Mouse (Mus musculus) hindlimb bud, embryonic 11.5 days (tissue): ENCODE measurements around the gene Gm49388.
A peak's percentile ranks its signal among the peaks of the same experiment; 100 is the strongest.
"Not testable (repeated sequence)": the region's sequence is repeated elsewhere in the genome, so short reads cannot be mapped to it uniquely, and the experiment has no call there.

Source experiments
- DNase-seq: peaks from one replicate; pipeline ENCODE4 v3.0.0-alpha.2; 2012; ENCODE audit warnings: low read depth, low spot score; ENCODE audit errors: extremely low spot score

Gm49388 gene

DNA sequence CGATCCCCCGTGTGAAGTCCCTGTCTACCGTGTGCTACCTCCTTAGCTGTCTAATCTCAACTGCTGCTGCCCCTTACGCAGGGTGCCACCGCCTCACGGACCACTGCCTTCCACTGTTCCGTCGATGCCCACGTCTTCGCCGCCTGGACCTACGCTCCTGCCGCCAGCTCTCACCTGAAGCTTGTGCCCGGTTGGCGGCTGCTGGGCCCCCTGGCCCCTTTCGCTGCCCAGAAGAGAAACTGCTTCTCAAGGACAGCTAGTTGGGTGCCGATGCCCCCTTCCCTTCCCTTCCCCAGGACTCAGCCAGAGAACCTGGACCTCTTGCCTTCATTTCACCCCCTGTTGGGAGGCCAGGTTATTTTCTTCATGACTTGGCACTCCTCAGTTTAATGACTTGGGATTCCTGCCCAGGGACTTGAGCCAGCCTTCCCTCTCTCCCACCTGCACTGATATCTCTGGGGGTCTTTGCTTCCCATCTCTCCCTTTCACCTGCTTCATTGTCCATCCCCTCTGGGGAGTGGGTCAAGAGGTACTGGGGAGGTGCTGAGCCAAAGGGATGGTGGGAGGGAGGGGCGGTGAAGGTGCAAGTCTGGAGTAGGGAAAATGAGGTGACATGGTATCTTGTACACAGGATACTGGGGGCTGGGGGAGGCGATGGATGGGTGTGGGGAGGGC, 17.6 kb upstream of the Gm49388 start:
- DNase-seq, result no peak

DNA sequence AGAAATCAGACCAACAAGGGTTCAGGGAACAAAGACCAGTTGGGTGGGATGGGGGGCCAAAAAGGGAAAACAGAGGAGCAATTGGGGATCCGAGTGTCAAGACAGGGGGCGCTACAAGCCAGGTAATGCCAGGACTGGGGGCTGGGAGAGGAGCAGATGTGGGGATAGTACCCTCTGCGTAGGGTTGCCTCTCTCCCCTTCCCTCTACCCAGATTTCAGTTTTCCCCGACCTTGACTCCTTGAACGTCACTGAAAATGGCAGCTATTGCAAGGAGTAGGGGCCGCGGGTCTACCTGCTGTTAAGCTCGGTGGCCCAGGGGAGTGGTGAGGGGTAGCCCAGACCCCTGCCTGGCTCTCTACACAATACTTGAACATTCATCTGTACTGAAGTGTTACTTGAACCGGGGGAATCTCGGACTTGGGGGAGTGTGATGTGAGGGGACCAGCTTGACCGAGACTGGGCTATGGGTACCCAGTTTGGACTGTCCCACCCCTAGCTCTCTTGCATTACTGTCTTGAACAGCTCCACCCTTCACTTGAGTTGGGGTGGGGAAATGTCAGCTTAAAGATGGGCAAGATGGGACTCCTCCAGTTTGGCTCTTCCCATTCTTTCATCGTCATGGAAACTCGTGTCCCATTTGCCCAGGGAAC, 16.9 kb upstream of the Gm49388 start:
- no peak for DNase-seq

DNA sequence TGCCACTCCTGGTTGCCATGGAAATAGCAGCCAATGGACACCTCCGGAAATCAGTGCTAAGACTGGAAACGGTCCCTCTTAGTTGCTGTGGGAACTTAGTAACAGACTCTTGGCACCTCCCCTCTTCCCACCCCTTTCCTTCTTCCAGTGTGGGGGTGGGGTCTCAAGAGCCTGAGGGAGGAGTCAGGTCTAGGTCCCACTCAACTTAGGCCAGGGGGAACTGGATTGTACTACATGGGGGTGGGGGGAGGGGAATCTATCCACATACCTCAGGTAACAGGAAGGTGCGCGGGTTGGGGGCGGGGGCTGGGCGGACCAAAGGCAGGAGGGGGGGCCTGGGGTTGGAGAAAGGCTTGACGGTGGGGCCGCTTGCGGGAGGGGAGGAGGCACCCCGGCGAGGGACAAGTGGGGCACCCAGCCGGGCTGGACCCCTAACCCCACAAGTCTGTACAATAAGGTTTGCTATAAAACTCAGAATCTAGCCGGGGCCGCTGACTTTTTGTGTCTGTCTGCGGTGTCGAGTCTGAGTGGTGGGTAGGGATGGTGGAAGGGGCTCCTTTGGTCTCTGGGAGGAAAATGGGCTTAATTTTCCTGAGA, 16.3 kb upstream of the Gm49388 start:
- DNase-seq, result peak; percentile 96

DNA sequence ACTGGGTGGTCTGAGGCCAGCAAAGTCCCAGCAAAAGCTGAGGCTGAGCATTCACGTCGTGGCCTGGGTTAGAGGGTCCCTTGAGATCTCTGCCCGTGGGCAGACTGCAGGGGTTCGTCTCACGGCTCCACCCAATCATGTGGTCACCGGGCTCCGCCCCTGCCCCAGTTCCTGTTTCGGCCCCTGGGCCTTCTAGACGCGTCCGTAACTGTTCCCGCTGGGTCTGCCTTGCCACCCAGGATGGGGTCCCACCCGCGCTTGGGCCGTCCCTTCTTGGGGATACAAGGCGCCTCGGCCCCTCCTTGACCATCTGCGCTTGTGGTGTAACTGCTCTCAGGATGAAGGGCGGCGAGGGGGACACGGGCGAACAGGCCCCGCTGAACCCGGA, 15.8 kb upstream of the Gm49388 start, which contains the start of gene Orai3:
TSS of gene Orai3 (plus strand) at position 165 of the 388 bp plus-strand sequence.
- DNase-seq, result no peak

DNA sequence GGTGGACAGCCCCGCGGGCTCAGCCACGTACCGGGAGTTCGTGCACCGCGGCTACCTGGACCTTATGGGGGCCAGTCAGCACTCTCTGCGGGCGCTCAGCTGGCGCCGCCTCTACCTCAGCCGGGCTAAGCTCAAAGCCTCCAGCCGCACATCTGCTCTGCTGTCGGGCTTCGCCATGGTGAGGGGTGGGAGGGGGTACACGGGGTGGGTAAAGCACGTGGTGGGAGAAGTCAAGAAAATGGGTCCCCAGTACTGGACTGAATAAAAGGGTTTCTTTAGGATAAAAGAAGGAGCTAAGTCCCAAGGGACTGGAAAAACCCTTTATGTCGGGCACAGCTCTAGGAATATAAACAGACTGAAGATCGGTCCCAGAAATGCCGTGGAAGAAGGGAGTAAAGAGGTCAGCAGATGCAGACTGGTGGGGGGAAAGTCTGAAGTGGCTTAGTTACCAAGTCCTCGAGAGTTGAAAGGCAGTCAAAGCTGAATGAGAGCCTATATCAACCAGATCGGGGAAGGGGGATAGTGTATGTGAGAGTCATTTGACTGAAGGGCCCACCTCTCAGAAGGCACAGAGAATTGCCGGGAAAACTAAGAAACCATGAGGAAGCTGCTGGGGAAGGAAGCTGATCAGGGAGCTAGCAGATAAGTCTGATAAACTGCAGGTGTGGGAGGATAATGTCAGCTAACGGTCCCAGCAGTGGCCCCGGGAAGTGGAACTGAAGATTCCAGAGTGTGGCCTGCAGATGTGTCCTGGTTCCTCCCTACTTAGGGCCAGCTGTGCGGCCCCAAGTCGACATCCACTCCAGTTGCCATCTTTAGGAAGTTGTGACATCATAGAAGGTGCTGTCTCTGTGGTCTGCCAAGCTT, 15.1 kb upstream of the Gm49388 start:
- no peak for DNase-seq

DNA sequence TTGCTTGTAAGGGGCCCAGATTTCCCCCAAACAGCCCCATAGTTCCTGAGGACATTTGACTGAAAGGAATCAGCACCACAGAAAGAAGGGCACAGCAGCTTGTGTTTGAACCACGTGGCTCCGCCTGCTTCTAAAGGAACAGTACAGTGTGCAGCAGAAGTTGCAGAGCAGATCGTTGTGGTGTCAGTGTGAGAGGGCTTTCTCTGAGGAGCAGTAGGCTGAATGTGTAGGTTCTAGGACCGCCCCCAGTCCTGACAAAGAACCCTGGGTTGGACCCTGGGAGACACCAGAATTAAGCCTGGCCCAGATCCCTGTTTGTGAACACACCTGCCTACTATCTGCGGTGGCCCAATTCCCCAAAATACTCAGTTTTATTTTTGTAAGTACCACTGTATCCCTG, 14.1 kb upstream of the Gm49388 start:
- no peak for DNase-seq

DNA sequence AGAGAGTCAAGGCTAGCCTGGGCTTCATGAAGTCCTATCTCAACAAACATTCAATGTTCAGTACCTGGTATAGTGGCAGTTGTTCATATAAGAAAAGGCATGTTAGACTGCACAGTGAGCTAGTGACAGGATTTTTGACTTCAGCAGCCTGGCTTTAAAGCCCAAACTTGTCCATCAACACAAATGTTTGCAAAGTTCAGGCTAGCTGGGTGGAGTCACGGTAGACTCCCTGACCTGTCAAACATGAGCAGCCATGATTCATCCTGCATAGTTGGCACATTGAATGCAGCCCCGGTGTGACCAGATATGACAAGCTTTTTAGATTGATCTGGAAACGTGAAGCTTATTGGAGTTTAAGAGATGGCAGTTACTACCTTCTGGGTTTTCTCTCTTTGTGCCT, 13.3 kb upstream of the Gm49388 start:
- DNase-seq, result no peak

DNA sequence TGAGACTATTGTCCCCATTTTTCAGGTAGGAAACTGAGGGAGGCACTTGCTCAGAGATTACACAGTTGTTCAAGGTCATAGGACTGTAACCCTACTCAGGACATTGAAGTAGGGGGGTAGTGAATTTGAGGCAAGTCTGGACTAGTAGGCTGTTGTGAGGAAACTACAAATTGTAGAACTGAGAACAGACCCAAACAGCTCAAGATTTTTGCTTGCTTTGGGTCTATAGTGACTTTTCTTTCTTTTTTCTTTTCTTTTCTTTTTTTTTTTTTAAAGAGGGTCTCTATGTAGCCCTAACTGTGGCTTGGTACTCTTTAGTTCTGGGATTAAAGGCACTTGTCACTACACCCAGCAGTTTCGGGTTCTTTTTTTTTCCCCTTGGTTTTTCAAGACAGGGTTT, 12.9 kb upstream of the Gm49388 start:
- no peak for DNase-seq

DNA sequence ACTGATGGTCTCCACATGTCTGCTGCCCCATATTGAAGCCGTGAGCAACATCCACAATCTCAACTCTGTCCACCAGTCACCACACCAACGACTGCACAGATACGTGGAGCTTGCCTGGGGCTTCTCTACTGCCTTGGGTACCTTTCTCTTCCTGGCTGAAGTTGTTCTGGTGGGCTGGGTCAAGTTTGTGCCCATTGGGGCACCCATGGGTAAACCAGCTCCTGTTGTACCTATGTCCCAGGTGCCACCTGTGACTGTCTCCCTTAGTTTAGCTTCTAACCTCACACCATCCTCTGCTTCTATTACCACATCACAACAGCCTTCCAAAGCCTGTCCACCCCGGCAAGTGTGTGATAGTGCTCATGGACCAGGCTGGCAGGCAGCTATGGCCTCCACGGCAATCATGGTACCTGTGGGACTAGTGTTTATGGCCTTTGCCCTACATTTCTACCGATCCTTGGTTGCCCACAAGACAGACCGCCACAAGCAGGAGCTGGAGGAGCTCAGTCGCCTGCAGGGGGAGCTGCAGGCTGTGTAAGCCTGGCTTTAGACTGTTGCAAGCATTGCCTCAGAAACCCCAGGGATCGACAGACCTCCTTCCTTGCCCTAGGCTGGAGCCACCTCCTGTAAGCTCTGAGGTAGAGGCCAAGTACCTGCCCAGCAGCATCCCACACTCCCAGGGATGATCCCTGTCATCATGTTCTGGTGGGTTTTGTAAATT, 11.6 kb upstream of the Gm49388 start:
- peak; percentile 66 for DNase-seq

DNA sequence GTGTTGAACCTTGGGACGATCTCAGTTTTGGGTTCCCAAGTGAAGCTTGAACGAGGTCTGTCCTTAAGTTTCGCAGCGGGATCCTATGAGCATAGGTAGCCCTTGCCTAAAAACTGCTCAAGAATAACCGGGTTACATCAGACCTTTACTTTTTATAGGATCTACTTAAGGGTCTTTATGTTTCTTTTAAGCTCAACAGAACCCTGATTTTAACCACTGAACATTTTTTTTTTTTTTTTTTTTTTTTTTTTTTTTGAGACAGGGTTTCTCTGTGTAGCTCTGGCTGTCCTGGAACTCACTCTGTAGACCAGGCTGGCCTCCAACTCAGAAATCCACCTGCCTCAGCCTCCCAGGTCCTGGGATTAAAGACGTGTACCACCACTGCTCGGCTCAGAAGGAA, 9.6 kb upstream of the Gm49388 start:
- not testable (repeated sequence) for DNase-seq

DNA sequence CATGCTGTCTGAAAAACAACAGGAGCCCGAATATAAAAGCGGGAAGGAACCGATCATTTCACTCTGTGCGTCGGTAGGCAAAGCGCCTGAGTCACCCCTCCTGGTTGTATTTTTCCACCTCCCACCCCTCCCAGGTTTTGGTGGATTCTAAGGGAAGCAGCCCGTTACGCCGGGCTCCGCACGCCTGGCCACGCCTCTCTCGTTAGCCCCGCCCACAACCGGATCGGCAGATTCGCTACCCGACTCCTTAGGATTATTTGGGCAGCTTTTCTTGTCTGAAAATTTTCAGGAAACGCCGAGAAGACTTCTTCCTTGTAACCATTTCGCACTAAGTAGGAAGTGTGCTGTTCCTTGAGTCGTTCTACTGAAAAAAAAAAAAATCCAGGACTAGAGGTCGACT, 9.0 kb upstream of the Gm49388 start, which contains the start of gene Setd1a:
TSS of gene Setd1a (plus strand) at position 245 of the 400 bp plus-strand sequence.
- DNase-seq, result peak; percentile 66

DNA sequence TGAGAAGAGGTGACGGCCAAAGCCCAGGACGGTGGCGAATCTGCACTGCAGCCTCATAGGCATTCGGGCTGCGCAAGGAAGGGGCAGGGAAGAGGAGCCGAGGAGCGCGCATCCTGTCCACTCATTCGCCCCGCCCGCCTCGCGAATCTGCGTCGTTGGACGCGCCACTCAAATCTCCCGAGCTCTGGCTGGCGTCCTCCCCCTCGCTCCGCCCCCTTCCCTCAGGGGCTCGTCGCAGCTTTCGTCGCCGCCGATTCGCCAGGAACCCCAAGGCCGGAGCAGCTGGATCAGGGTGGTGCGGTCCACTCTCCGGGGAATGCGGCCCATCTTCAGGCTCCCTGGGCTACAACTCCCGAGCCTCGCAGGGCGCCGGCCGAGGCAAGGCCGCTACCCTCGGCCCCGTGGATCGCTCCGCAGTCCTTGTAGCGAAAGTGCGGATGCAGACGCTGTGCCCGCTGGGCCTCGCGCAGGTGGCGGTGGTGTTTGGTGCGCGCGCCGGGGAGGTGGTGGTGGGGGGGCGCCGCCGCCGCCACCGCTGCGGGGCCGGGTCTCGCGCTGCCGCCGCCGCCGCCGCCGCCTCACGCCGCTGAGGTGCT, 8.4 kb upstream of the Gm49388 start:
- peak; percentile 70 for DNase-seq

DNA sequence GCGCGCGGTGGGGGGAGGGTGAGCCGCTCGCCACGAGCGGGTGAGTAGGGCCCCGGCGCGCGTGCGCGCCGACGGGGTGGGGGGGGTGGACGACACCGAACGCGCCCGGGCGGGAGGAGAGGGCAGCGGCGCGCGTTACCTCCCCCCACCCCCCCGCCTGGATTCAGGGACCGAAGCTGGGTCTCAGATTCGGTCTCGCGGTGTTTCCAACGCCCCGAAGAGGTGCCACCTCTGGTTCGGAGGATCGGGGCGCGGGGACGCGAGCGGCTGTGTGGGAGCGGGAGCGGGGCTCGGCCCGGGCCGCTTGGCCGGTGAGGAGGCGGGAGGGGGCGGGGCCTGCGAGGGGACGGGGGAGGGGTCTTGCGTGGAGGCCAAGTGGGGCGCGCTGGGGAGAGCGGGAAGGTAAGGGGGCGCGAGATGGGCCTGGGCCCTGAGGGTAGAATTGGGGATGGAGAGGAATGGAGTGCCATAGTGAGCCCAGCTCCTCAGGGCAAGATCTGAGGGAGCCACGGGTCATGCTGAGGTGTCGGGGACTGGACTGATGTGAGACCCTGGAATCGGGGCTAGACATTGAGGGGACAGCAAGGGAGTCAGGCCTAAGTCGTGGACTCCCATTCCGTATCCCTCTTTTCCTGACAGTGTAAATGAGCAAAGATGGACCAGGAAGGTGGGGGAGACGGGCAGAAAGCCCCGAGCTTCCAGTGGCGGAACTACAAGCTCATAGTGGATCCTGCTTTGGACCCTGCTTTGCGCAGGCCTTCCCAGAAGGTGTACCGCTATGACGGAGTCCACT, 7.7 kb upstream of the Gm49388 start:
- DNase-seq, result no peak

DNA sequence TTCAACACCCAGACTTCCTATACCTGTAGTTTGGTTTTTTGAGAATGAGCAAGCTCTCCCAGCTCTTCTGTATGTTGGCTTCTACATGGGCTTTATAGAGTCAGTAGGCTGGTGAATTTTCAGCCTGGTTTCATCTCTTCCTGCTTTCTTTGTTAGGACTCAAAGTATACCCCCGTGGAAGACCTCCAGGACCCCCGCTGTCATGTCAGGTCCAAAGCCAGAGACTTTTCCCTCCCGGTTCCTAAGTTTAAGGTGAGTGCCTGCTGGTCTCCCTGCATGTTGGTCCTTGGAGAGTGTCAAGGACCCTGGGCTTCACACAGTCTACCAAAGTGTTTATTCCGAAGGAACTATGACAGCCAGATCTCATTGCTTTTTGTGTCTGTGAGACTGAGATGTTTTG, 7.1 kb upstream of the Gm49388 start:
- DNase-seq, result no peak

DNA sequence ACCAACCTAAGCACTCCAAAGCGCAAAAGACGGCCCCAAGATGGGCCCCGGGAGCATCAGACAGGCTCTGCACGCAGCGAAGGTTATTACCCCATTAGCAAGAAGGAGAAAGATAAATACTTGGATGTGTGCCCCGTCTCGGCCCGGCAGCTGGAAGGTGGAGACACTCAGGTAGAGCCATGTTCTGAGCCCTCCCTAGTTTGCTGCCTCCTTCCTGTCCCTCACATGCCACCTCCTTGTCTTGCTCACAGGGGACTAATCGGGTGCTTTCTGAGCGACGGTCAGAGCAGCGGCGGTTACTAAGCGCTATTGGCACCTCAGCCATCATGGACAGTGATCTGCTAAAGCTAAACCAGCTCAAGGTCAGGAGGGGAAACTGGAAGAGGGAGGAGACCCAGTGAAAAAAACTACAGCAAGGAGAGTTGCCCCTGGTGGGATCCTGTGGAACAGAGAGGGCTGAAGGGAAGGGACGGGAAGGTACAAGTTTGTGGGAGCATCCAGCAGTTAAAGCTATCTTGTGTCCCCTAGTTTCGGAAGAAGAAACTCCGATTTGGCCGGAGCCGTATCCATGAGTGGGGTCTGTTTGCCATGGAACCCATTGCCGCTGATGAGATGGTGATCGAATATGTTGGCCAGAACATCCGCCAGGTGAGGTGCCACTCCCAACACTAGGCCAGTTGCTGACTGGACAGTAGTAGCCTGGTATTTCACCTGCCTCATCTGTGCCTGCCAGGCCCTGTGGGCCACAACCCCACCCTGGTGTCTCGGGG, 11.9 kb downstream of the Gm49388 start:
- no peak for DNase-seq

DNA sequence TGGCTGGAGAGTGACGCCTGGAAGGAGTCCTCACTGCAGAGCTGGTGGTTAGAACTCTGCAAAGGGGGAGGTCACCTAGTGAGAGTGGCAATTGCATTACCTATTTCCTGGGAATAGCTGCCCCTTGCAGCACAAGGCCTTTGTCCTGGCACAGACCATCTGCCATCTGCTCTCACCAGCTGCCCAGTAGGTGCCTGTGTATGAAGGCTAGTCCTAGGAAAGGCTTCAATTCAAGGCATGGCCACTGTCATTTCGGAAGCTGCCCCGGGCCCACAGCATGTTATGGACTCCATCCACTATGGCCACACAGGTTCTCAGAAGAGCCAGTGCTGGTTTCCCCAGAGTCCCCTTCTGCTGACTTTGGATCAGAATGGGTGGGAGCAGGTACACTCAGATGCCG, 13.2 kb downstream of the Gm49388 start:
- DNase-seq, result no peak

DNA sequence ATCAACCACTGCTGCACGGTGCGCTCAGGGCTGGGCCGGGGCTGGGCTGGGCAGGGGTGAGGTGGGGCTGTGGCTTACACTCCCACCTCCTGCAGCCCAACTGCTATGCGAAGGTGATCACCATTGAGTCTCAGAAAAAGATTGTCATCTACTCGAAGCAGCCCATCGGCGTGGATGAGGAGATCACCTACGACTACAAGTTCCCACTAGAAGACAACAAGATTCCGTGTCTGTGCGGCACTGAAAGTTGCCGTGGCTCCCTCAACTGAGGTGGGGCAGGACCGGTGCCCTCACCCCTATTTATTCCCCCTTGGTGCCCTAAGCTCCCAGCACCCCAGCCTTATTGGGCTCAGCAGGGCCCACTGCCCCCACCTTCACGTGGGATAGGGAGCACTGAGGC, 13.8 kb downstream of the Gm49388 start:
- no peak for DNase-seq

DNA sequence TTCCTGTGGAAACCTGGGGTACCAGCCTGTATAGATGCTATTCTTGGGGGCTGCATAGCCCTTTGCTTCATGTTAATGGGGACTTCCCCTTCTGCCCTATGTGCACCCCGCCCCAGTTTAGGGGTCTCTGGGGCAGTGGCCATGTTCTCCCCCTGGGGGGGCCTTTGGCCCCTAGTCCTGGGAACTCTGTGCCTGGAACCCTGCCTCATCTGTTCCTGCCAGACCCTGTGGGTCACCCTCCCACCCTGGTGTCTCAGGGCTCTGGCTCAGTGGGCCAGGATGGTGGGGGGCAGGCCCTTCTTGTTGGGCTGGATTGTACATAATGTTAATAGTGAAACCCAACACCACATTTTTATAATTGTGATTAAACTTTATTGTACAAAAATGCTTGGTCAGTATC, 14.3 kb downstream of the Gm49388 start:
- no peak for DNase-seq
